Mouse (Mus musculus) splenic B cell, adult 2 months (primary cell): ENCODE data around the gene Krt25.

ENCODE experiments used
- DNase-seq: peaks from one replicate; pipeline ENCODE4 v3.0.0-alpha.2; 2011; ENCODE audit warnings: low read depth, low spot score
- H3K27me3 ChIP-seq: 2 replicates; pipeline ENCODE4 v1.6.1; 2012; ENCODE audit warnings: mild to moderate bottlenecking, low read length, moderate library complexity, mixed read lengths; ENCODE audit not compliant: control insufficient read depth, poor library complexity, insufficient read depth, severe bottlenecking
- H3K36me3 ChIP-seq: 2 replicates; pipeline ENCODE4 v1.6.1; 2012; ENCODE audit warnings: mild to moderate bottlenecking, low read length, moderate library complexity, mixed read lengths; ENCODE audit not compliant: control insufficient read depth, poor library complexity, insufficient read depth, severe bottlenecking

The Krt25 gene

DNA sequence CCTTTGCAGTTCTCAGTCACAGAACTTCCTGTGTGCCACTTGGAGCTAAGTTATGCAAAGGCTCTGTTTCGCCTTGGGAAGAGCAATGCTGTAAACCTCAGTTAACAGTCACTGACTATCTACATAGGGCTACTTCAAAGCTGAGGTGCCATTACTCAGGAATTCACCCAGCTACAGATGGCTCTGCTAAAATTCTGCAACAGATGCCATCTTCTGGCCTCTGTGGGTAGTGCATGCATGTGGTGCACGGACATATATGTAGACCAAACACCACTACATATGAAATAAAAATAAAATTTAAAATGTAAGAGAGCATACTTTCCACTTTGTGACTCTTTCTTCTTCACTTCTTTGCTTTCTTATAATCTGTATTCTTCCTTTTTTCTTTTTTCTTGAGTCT lies 15.2 kb downstream of the Krt25 start:
- Histone ChIP-seq H3K27me3 (no peaks in the 10 kb centered on the region), H3K36me3 (no peaks in the 10 kb centered on the region)
- peak; percentile 88 for DNase-seq

DNA sequence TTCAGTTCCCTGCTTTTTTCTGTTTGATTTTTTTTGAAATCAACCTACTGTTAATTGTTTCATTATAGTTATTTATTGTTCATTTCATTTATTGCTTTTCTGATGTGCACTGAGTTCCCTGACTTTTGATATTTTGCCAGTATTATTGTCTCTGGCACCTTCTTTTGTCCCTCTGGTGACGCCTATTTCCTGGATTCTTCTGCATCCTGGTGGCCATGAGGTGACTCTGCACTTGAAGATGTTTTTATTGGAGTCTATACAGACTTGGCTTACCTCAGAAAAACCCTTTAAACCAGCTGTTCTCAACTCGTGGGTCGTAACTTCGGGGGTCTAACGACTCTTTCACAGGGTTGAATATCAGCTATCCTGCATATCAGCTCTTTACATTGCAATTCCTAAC lies 27.7 kb downstream of the Krt25 start:
- Histone ChIP-seq H3K27me3 (no peaks in the 10 kb centered on the region), H3K36me3 (no peaks in the 10 kb centered on the region)
- peak; percentile 20 for DNase-seq

- peak; percentile 76 for DNase-seq
- H3K36me3 ChIP-seq = no peaks in the 10 kb centered on the region
- H3K27me3 ChIP-seq = no peaks in the 10 kb centered on the region
These were observed 29.9 kb downstream of the Krt25 start for GRCm38 (mm10) chr11:99292846-99293245.

DNA sequence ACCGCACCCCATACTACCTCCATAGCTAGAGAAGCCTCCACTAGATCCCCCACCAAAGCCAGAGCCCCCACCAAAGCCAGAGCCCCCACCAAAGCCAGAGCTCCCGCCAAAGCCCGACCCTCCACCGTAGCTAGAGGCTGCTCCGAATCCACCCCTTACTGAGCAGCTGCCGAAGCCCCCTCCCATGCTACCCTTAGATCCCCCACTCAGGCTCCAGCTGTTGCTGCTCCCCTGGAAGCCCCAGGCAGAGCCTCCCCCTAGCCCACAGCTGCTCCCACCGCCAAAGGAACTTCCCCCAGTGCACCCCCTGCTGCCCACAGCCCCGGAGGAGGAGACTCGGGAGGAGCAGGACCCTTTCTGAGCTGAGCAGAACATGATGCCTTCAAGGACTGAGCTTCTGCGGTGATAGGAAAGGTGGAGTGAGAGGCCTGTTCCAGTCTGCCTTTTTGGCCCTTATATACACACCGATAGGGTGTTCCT lies 37.9 kb downstream of the Krt25 start, which contains the start of gene Krt24:
TSS of gene Krt24 (minus strand) at position 430 of the 480 bp plus-strand sequence.
- H3K36me3 ChIP-seq = no peaks in the 10 kb centered on the region
- no peak for DNase-seq
- no peaks in the 10 kb centered on the region for H3K27me3 ChIP-seq

DNA sequence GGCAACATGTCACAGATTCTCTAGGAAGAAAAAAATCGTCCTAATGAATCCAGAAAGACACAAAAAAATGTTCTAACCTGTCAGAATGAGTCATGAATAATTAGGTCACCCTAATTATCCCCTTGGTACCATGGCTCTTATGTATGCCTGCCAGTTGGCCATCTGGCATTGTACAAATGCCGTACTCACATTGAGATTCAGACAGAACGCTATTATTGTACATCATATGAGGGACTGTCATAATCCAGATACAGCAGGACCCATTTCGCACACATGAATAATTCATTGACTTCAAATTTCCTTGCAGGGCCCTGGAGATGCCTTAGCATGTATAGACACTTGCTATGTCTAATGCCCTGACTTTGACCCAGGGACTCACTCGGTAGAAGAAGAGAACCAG lies 38.7 kb downstream of the Krt25 start:
- Histone ChIP-seq H3K27me3 (no peaks in the 10 kb centered on the region), H3K36me3 (no peaks in the 10 kb centered on the region)
- no peak for DNase-seq

- Histone ChIP-seq H3K36me3 (no peaks in the 10 kb centered on the region), H3K27me3 (no peaks in the 10 kb centered on the region)
- DNase-seq = no peak
These were observed 39.4 kb downstream of the Krt25 start for GRCm38 (mm10) chr11:99283334-99283733.

DNA sequence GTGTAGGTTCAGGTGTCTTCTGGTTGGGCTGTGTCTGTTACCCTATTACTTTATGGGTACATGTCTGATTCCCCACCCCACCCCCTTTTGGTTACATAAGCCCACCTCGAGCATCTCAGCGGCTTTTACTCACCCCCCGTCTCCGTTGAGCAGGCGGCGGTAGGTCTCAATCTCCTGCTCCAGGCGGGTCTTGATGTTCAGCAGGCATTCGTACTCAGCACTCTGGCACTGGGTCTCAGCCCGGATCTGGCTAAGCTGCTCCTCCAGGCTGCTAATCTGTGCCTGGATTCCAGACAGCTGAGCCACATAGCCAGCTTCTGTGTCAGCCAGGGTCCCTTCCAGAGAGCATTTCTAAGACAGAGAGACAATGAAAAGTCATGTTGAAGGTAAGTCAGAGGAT lies 41.6 kb downstream of the Krt25 start:
- Histone ChIP-seq H3K36me3 (no peaks in the 10 kb centered on the region), H3K27me3 (no peaks in the 10 kb centered on the region)
- no peak for DNase-seq

- H3K27me3 ChIP-seq = no peaks in the 10 kb centered on the region
These were observed 42.8 kb downstream of the Krt25 start for GRCm38 (mm10) chr11:99279986-99280385.

DNA sequence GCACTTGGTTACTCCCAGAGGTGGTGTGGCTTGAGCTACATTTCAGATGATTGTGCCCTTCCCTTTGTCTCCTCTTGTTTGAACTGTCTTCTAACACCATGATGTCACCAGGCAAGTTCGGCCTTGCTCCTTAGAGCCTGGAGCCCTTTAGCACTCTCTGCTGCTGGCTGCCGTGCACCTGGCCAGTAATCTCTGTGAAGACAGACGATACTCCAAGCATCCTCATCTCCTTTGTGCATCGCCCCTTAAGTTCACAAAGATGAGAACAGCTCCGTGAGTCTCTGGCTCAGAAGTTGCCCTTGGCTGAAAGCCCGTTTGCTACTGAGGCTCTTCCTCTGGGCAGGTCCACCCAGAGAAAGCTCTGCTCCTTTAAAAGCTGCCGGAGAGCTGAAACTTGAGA lies 46.0 kb downstream of the Krt25 start:
- H3K36me3 ChIP-seq = no peaks in the 10 kb centered on the region
- DNase-seq = no peak
- H3K27me3 ChIP-seq = no peaks in the 10 kb centered on the region

More at GRCm38 (mm10) chr11:99279986-99280385, 42.8 kb downstream of the Krt25 start:
- H3K36me3 ChIP-seq = no peaks in the 10 kb centered on the region
- no peak for DNase-seq

DNA sequence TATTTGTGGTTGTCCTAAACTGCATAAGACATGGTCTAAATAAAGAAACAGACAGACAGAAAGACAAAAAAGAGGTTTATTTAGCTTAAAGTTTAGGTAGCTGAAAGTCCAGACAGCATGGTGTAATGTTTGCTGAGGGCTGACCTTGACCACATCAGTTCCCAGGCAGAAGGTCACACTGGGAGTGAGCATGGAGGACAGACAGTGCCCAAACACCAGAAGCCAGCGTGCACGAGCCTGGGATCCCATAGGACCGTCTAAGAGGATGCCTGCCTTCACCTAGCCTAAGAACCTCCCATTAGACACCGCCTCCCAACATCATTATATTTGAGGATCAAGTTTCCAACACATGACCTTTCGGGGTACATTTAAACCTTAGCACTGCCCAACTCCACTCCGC lies 47.1 kb downstream of the Krt25 start:
- DNase-seq = no peak
- no peaks in the 10 kb centered on the region for H3K27me3 ChIP-seq
- H3K36me3 ChIP-seq = no peaks in the 10 kb centered on the region

- no peak for DNase-seq
- no peaks in the 10 kb centered on the region for H3K36me3 ChIP-seq
These were observed 50.0 kb downstream of the Krt25 start for GRCm38 (mm10) chr11:99272721-99273120.

GRCm38 (mm10) chr11:99269192-99269591 lies 53.6 kb downstream of the Krt25 start:
- H3K36me3 ChIP-seq = no peaks in the 10 kb centered on the region

More at GRCm38 (mm10) chr11:99272721-99273120, 50.0 kb downstream of the Krt25 start:
- no peaks in the 10 kb centered on the region for H3K27me3 ChIP-seq

DNA sequence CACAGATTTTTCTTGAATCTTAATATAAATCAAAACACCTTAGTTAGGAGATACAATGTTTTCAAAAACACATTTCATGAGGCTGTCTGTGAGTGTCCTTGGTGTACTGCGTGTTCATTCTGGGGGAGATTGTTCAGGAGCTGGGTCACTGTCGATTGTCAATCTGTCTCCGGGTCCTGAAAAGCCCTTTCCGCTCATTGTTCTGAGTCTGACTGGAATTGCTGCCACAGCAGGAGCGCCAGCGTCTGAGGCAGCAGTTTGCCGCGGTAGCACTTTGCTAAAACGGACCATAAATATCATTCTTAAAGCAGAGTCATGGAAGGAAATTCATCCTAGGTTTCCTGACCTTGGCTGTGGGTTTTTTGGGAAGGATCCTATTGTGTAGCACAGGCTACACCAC lies 57.0 kb downstream of the Krt25 start:
- Histone ChIP-seq H3K36me3 (no peaks in the 10 kb centered on the region), H3K27me3 (no peaks in the 10 kb centered on the region; the same call in 1 of the 2 replicates)

More at GRCm38 (mm10) chr11:99269192-99269591, 53.6 kb downstream of the Krt25 start:
- H3K27me3 ChIP-seq = no peaks in the 10 kb centered on the region; the same call in 1 of the 2 replicates
- no peak for DNase-seq

More for the DNA sequence above, 57.0 kb downstream of the Krt25 start:
- no peak for DNase-seq
